In the genomic region with DNA sequence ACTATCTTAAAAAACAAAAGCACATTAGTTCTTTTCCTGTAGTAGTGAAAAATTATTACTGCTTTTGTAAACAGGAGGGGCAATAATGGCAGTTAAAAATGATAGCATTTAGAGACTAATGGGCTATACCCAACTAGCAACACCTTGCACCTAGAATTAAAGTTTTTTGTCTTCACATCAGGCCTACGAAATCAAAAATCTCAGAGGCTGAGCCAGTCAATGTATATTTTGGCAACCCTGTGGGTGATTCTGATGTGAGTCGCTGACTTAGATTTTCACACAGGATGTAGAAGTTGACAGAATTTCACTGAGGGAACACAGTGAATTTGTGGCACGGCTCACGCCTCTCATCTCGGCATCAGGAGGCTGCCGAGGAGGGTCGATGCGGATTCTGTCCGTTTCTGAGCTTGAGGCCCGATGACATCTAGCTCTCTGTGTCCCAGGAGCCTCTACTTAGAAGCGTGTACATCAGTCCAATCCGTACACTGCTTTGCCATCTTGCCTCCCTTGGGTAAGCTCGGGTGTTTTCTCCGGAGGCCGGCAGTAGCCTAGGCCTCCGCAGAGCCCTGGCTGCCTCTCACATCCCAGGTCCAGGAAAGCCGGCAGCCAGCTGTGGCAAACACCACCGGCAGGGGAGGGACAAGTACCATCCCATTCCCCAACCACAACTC, we compare ENCODE assay signal across 8 mouse cellular contexts. TPM values are rescaled to one million over a fixed set of nuclear protein-coding genes. Genes with fewer than 3 reads are reported as not detected.
DNase-seq lines count a peak whose midpoint lies in the region; ATAC-seq and TF ChIP-seq lines count a peak whose summit lies in the region.

No protein-coding gene starts in this region.

- dilution Hi-C loops in CH12.LX (cut with MboI; ENCODE audit: extremely low pct_ligation_motif_present, extremely low pct_unique_long_range_greater_than_20kb, low sequenced_read_pairs): no loop called here

- H3K9me3 ChIP-seq in CH12.LX (replicated peaks; ENCODE audit: low read length): no peaks in the 10 kb centered on the region
- H3K9me3 ChIP-seq in forebrain, embryonic 16.5 days (ENCODE audit: control insufficient read depth, low read length): no peaks in the 10 kb centered on the region

- peak overlapping the region; percentile 98; the same call in 1 of the 2 replicates for H3K4me2 ChIP-seq in CH12.LX (ENCODE audit: insufficient read depth, low read depth, poor library complexity, severe bottlenecking)
- peak overlapping the region; percentile 66 for H3K4me2 ChIP-seq in forebrain, embryonic 16.5 days (ENCODE audit: low read length)

- peak; percentile 7 for ATAC-seq in forebrain, embryonic 16.5 days

- H3K27me3 ChIP-seq in CH12.LX (replicated peaks): no peaks in the 10 kb centered on the region
- H3K27me3 ChIP-seq in forebrain, embryonic 16.5 days (replicated peaks; ENCODE audit: control insufficient read depth, insufficient read depth, low read length): no peaks in the 10 kb centered on the region

- DNase-seq in gastrocnemius, adult 2 months: no peak
- no peak for DNase-seq in gastrocnemius, postnatal 10 days
- DNase-seq in CH12.LX (ENCODE audit: extremely low read depth): no peak
- DNase-seq in layer of hippocampus, postnatal 25 days (ENCODE audit: extremely low spot score in 1 of 2, low spot score in 1 of 2): no peak
- no peak for DNase-seq in testis, postnatal 10 days (ENCODE audit: low spot score)
- no peak for DNase-seq in T-cell, adult 2 months (ENCODE audit: low spot score)

- TF ChIP-seq POLR2A in CH12.LX (IDR thresholded peaks at IDR 0.05; ENCODE audit: low read depth, low read length): no peak; the same call in 1 of the 2 replicates

- H3K36me3 ChIP-seq in CH12.LX (replicated peaks in 1 of 2; ENCODE audit: control insufficient read depth in 1 of 2, insufficient read depth in 1 of 2, low read length in 1 of 2) (peaks cover 26 to 53% of the 10 kb centered on the region in 2 experiments), macrophage (ENCODE audit: inconsistent target) (peaks cover 24% of the 10 kb centered on the region)
- H3K36me3 ChIP-seq in forebrain, embryonic 16.5 days (ENCODE audit: control insufficient read depth, insufficient read depth): peaks cover 14% of the 10 kb centered on the region

- no peak for TF ChIP-seq EP300 in CH12.LX (IDR thresholded peaks at IDR 0.05; ENCODE audit: low read length)

- peaks cover 0 to 35% of the 10 kb centered on the region in 2 experiments; a peak in 2 of 4 replicates for H3K4me1 ChIP-seq in CH12.LX (ENCODE audit: control insufficient read depth in 1 of 2, insufficient read depth in 2 of 2)
- peaks cover 19% of the 10 kb centered on the region for H3K4me1 ChIP-seq in forebrain, embryonic 16.5 days (replicated peaks; ENCODE audit: control insufficient read depth, insufficient read depth, low read length)

- no peak for TF ChIP-seq RAD21 in CH12.LX (IDR thresholded peaks at IDR 0.05; ENCODE audit: low read depth, low read length)

- H3K9ac ChIP-seq in CH12.LX (ENCODE audit: insufficient read depth, low read depth): peak overlapping the region; percentile 78
- H3K9ac ChIP-seq in forebrain, embryonic 16.5 days (replicated peaks; ENCODE audit: low read depth, low read length): peak overlapping the region; percentile 82

- peak overlapping the region; percentile 80 for H3K4me3 ChIP-seq in gastrocnemius, adult 2 months
- H3K4me3 ChIP-seq in CH12.LX (replicated peaks in 1 of 3; ENCODE audit: low read depth in 2 of 3, low read length in 2 of 3, poor library complexity in 1 of 3): peak overlapping the region; percentile 91 to 96 (median 92)
- peak overlapping the region; percentile 93 for H3K4me3 ChIP-seq in forebrain, embryonic 16.5 days (replicated peaks; ENCODE audit: low read length)
- peak overlapping the region; percentile 100 for H3K4me3 ChIP-seq in macrophage (ENCODE audit: inconsistent target)

- in situ Hi-C loops in CH12.LX (cut with MboI; ENCODE audit: low pct_ligation_motif_present, low pct_unique_long_range_greater_than_20kb, low sequenced_read_pairs): no loop called here

- TF ChIP-seq CTCF in gastrocnemius, adult 2 months (IDR thresholded peaks at IDR 0.05): no peak
- no peak for TF ChIP-seq CTCF in CH12.LX (conservative IDR thresholded peaks at IDR 0.05 in 1 of 2, IDR thresholded peaks at IDR 0.05 in 1 of 2; ENCODE audit: low read depth in 2 of 2, low read length in 2 of 2)

- WGBS in forebrain, embryonic 16.5 days: 3% methylated on average over 18 of the region's 18 CpGs
- WGBS in macrophage (ENCODE audit: missing documents): 4% methylated on average over 18 of the region's 18 CpGs

- intact Hi-C loops in gastrocnemius, adult 2 months (cut with DNase I): loop anchor here (2.0 kb wide), 1 partner anchor 81 kb away; a partner anchor contains a TSS

- peak overlapping the region; percentile 95 for H3K27ac ChIP-seq in gastrocnemius, adult 2 months
- peak overlapping the region; percentile 76 for H3K27ac ChIP-seq in CH12.LX (ENCODE audit: insufficient read depth, low read depth)
- peak overlapping the region; percentile 85 for H3K27ac ChIP-seq in forebrain, embryonic 16.5 days (ENCODE audit: low read length)
- H3K27ac ChIP-seq in macrophage: peak overlapping the region; percentile 89

- peaks cover 71% of the 10 kb centered on the region for H3K79me2 ChIP-seq in CH12.LX (replicated peaks; ENCODE audit: control insufficient read depth, extremely low read depth, insufficient read depth, poor library complexity, severe bottlenecking)
- peaks cover 61% of the 10 kb centered on the region for H3K79me2 ChIP-seq in macrophage (ENCODE audit: inconsistent target)

TF ChIP-seq in CH12.LX, 34 proteins besides CTCF, POLR2A, EP300 and RAD21:
- no peak for TF ChIP-seq ZC3H11A (IDR thresholded peaks at IDR 0.05; ENCODE audit: low read depth, low read length)
- TF ChIP-seq CHD1 (IDR thresholded peaks at IDR 0.05; ENCODE audit: low read depth, low read length): peak; percentile 71; the same call in 1 of the 2 replicates

RNA-seq across cellular contexts. Expression of a gene that starts 0.6 kb away (rescaled TPM):
- total RNA-seq in gastrocnemius, adult 2 months (2021): under 1 TPM; 0.41 to 0.42 TPM
- 1 to 10 TPM; 3.1 to 5.3 TPM for total RNA-seq in gastrocnemius, postnatal 10 days (2021)
- total RNA-seq in CH12.LX (2012; rRNA removed) (49.3 and 59.6 TPM in 2 replicates), CH12.LX (2014; rRNA removed) (74.1 and 92.0 TPM in 2 replicates)
- polyA plus RNA-seq in CH12.LX (2012; ENCODE audit: insufficient read length, low read depth) (72.8 and 82.9 TPM in 2 replicates), macrophage (2018) (1.1 to 13.3 TPM (median 12.2 TPM) in 3 replicates)
- 10.0 and 10.8 TPM in 2 replicates for polyA plus RNA-seq in forebrain, embryonic 16.5 days (2015; fragmentation: Nextera tagmentation; extraction: Ambion mirVana)
- total RNA-seq in macrophage (2018; cell fraction: chromatin; rRNA removed): 10 to 100 TPM in 21 of 26 experiments, 1 to 10 TPM in 5; 5.5 to 39.5 (median 14.3) TPM
- 1 to 10 TPM; 1.9 to 5.6 (median 3.5) TPM for total RNA-seq in macrophage (2018; cell fraction: cytosol; rRNA removed)
- 10 to 100 TPM in 9 of 26 experiments, 1 to 10 TPM in 17; 2.1 to 45.7 (median 7.8) TPM for total RNA-seq in macrophage (2018; cell fraction: nucleus; rRNA removed)
- 1 to 10 TPM; 4.3 to 6.6 TPM for total RNA-seq in layer of hippocampus, postnatal 25 days (2021)

RNA-seq across cellular contexts. Expression of a gene that starts 0.9 kb away (rescaled TPM):
- 100 to 1,000 TPM; 601 to 627 TPM for total RNA-seq in gastrocnemius, adult 2 months (2021)
- total RNA-seq in gastrocnemius, postnatal 10 days (2021): 100 to 1,000 TPM; 811 to 822 TPM
- total RNA-seq in CH12.LX (2012; rRNA removed) (1,886 and 1,956 TPM in 2 replicates), CH12.LX (2014; rRNA removed) (1,996 and 2,178 TPM in 2 replicates)
- polyA plus RNA-seq in CH12.LX (2012; ENCODE audit: insufficient read length, low read depth) (3,885 and 4,069 TPM in 2 replicates), macrophage (2018) (739 to 959 TPM (median 766 TPM) in 3 replicates)
- 714 and 781 TPM in 2 replicates for polyA plus RNA-seq in forebrain, embryonic 16.5 days (2015; fragmentation: Nextera tagmentation; extraction: Ambion mirVana)
- 100 to 1,000 TPM in 22 of 26 experiments, 10 to 100 TPM in 4; 72.1 to 247 (median 130) TPM for total RNA-seq in macrophage (2018; cell fraction: chromatin; rRNA removed)
- 100 to 1,000 TPM; 377 to 985 (median 556) TPM for total RNA-seq in macrophage (2018; cell fraction: cytosol; rRNA removed)
- 100 to 1,000 TPM; 111 to 315 (median 156) TPM for total RNA-seq in macrophage (2018; cell fraction: nucleus; rRNA removed)
- total RNA-seq in layer of hippocampus, postnatal 25 days (2021): 100 to 1,000 TPM; 547 to 604 TPM

RNA-seq across cellular contexts. Expression of a gene that starts 6.8 kb away (rescaled TPM):
- 10 to 100 TPM; 19.3 to 24.4 TPM for total RNA-seq in gastrocnemius, adult 2 months (2021)
- total RNA-seq in gastrocnemius, postnatal 10 days (2021): 10 to 100 TPM; 17.4 to 17.5 TPM
- 16.7 and 21.3 TPM in 2 replicates for total RNA-seq in CH12.LX (2012; rRNA removed)
- total RNA-seq in CH12.LX (2014; rRNA removed): 34.3 and 38.2 TPM in 2 replicates
- 24.9 and 33.3 TPM in 2 replicates for polyA plus RNA-seq in CH12.LX (2012; ENCODE audit: insufficient read length, low read depth)
- polyA plus RNA-seq in forebrain, embryonic 16.5 days (2015; fragmentation: Nextera tagmentation; extraction: Ambion mirVana): 31.5 and 35.3 TPM in 2 replicates
- 10 to 100 TPM in 12 of 26 experiments, 1 to 10 TPM in 14; 3.9 to 18.8 (median 8.8) TPM for total RNA-seq in macrophage (2018; cell fraction: chromatin; rRNA removed)
- 10 to 100 TPM; 41.2 to 76.8 (median 52.6) TPM for total RNA-seq in macrophage (2018; cell fraction: cytosol; rRNA removed)
- 10 to 100 TPM in 16 of 26 experiments, 1 to 10 TPM in 10; 2.4 to 26.0 (median 13.0) TPM for total RNA-seq in macrophage (2018; cell fraction: nucleus; rRNA removed)
- polyA plus RNA-seq in macrophage (2018): 54.1 to 107 TPM (median 56.0 TPM) in 3 replicates
- total RNA-seq in layer of hippocampus, postnatal 25 days (2021): 10 to 100 TPM; 16.9 to 19.1 TPM

RNA-seq across cellular contexts. Expression of a gene that starts 55.3 kb away (rescaled TPM):
- total RNA-seq in gastrocnemius, adult 2 months (2021): under 1 TPM in 1 of 2 experiments, not detected in 1; 0.28 TPM
- total RNA-seq in gastrocnemius, postnatal 10 days (2021): under 1 TPM; 0.66 to 0.68 TPM
- total RNA-seq in CH12.LX (2012; rRNA removed) (0.38 and 0.55 TPM in 2 replicates), CH12.LX (2014; rRNA removed) (not detected in 2 replicates)
- polyA plus RNA-seq in CH12.LX (2012; ENCODE audit: insufficient read length, low read depth) (0.21 TPM in 1 of 2 replicates, not detected in the other), macrophage (2018) (not detected in 3 replicates)
- polyA plus RNA-seq in forebrain, embryonic 16.5 days (2015; fragmentation: Nextera tagmentation; extraction: Ambion mirVana): not detected in 2 replicates
- not detected for total RNA-seq in macrophage (2018; cell fraction: chromatin; rRNA removed)
- not detected for total RNA-seq in macrophage (2018; cell fraction: cytosol; rRNA removed)
- total RNA-seq in macrophage (2018; cell fraction: nucleus; rRNA removed): not detected
- not detected for total RNA-seq in layer of hippocampus, postnatal 25 days (2021)

Comparison
In these comparisons a context has a peak if more than half of its experiments do, and no peak if none do; other contexts are left out.
1. RNA of a gene that starts 0.6 kb away (total RNA-seq): 49.3 to 92.0 TPM in CH12.LX; 4.3 to 6.6 TPM in layer of hippocampus, postnatal 25 days, 3.1 to 5.3 TPM in gastrocnemius, postnatal 10 days and 0.41 to 0.42 TPM in gastrocnemius, adult 2 months; every median in the first group is over 4 times any median in the second.
2. Peak in every context shown above with its lines, with median percentiles within 50 percentile points of each other: H3K27ac ChIP-seq and H3K4me3 ChIP-seq.